Mouse (Mus musculus): ENCODE data around the gene Tnfrsf21.

DNA sequence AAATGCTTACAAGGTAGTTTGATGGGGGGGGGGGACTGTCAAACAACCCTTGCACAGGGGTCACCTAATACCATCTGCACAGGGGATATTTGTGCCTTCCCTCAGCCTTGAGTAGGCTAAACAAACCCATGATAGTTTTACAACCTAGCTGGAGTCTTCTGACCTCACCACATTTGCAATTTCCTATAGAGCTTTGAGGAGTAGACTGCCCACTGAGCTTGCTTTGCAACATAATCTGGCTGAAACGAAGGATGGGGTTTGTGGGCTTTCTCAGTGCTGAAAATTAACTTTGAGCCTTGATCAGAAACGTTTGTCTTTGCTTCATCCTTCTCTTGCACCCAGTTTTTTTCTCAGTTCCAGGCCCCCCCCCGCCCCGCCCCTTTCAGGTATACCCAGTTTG lies 33.8 kb upstream of the Tnfrsf21 start:
- TF ChIP-seq POLR2A (IDR thresholded peaks at IDR 0.05; ENCODE audit: borderline replicate concordance, low read depth, low read length) (no peak), CTCF (IDR thresholded peaks at IDR 0.05; ENCODE audit: low read depth, low read length) (no peak)

All from bone marrow macrophage, adult 2 months (primary cell).